Mouse (Mus musculus) E14TG2a.4 (cell line): ENCODE data around the gene Foxl2.

Source experiments
- H3K27me3 ChIP-seq: 2 replicates; pipeline ENCODE4 v1.6.1; 2014; ENCODE audit warnings: low read length, control low read depth; ENCODE audit not compliant: insufficient read depth
- H3K36me3 ChIP-seq: 2 replicates; pipeline ENCODE4 v1.6.1; 2014; ENCODE audit warnings: low read length, control low read depth; ENCODE audit not compliant: insufficient read depth
- H3K4me1 ChIP-seq: replicated peaks from 2 replicates; pipeline ENCODE4 v1.6.1; 2014; ENCODE audit warnings: low read depth, low read length, control low read depth
- H3K4me3 ChIP-seq: replicated peaks from 2 replicates; pipeline ENCODE4 v1.5.1; 2014; ENCODE audit warnings: mild to moderate bottlenecking, low read length
- H3K9me3 ChIP-seq: 2 replicates; pipeline ENCODE4 v1.6.1; 2014; ENCODE audit warnings: low read length, control low read depth
- CTCF ChIP-seq: conservative IDR thresholded peaks from 2 replicates; pipeline ENCODE4 v1.5.1; 2014; ENCODE audit warnings: low read length
- NANOG ChIP-seq: IDR thresholded peaks from 2 replicates; pipeline ENCODE4 v1.6.1; 2014; ENCODE audit warnings: borderline replicate concordance, low read length, mixed read lengths
- POU5F1 ChIP-seq: IDR thresholded peaks from 2 replicates; pipeline ENCODE4 v1.6.1; 2014; ENCODE audit warnings: low read length, borderline replicate concordance

Foxl2 gene

GRCm38 (mm10) chr9:98999881-99000339 is 44.8 kb downstream of the Foxl2 start:
- H3K27me3 ChIP-seq, result no peaks in the 10 kb centered on the region
- H3K4me1 ChIP-seq, result no peaks in the 10 kb centered on the region; the same call in 1 of the 2 replicates
- no peak for TF ChIP-seq NANOG
- no peak for TF ChIP-seq CTCF
- H3K36me3 ChIP-seq, result peaks cover 48% of the 10 kb centered on the region
- no peak overlapping the region for H3K4me3 ChIP-seq
- no peaks in the 10 kb centered on the region for H3K9me3 ChIP-seq

GRCm38 (mm10) chr9:99001326-99001725 is 46.2 kb downstream of the Foxl2 start:
- Histone ChIP-seq H3K4me3 (no peak overlapping the region), H3K27me3 (no peaks in the 10 kb centered on the region), H3K36me3 (peaks cover 41% of the 10 kb centered on the region), H3K4me1 (no peaks in the 10 kb centered on the region; the same call in 1 of the 2 replicates), H3K9me3 (no peaks in the 10 kb centered on the region)
- TF ChIP-seq POU5F1 (no peak), CTCF (no peak), NANOG (no peak)
